Mouse (Mus musculus) liver, embryonic 14.5 days (tissue): ENCODE data around the gene H2afz.

Experiments used
- CTCF ChIP-seq: IDR thresholded peaks from 2 replicates; pipeline ENCODE4 v1.5.1; 2016; ENCODE audit warnings: antibody characterized with exemption, low read depth, control low read depth
- EP300 ChIP-seq: IDR thresholded peaks from 2 replicates; pipeline ENCODE4 v1.6.1; 2016; ENCODE audit warnings: antibody characterized with exemption, low read depth

GRCm38 (mm10) chr3:137900149-137900548, 35.9 kb downstream of the H2afz start:
- TF ChIP-seq EP300 (no peak), CTCF (no peak)
